ENCODE assay signal across 8 mouse cellular contexts in genomic region chr8:85456536-85456935, GRCm38 (mm10). TPM values are rescaled to one million over a fixed set of nuclear protein-coding genes. Genes with fewer than 3 reads are reported as not detected.
DNase-seq lines count a peak whose midpoint lies in the region; ATAC-seq lines count a peak whose summit lies in the region.

No protein-coding gene starts in this region.

- WGBS in liver, embryonic 11.5 days, result 10% methylated on average over 14 of the region's 14 CpGs

- H3K4me2 ChIP-seq in liver, embryonic 11.5 days, result no peak overlapping the region

- ATAC-seq in liver, embryonic 11.5 days (replicated peaks; ENCODE audit: low FRiP score), result no peak

- no peak overlapping the region for H3K4me3 ChIP-seq in liver, embryonic 11.5 days (ENCODE audit: low read depth, low read length)

- H3K9me3 ChIP-seq in liver, embryonic 11.5 days (ENCODE audit: control insufficient read depth, low read length), result no peaks in the 10 kb centered on the region

- H3K36me3 ChIP-seq in liver, embryonic 11.5 days (ENCODE audit: control insufficient read depth, insufficient read depth, low read length), result no peaks in the 10 kb centered on the region

- H3K4me1 ChIP-seq in liver, embryonic 11.5 days (replicated peaks; ENCODE audit: control insufficient read depth, insufficient read depth, low read length), result peaks cover 4% of the 10 kb centered on the region

- no peak overlapping the region for H3K27ac ChIP-seq in liver, embryonic 11.5 days (ENCODE audit: low read depth, low read length)

- H3K27me3 ChIP-seq in liver, embryonic 11.5 days (replicated peaks; ENCODE audit: control insufficient read depth, insufficient read depth, low read length), result no peaks in the 10 kb centered on the region

- no peak overlapping the region for H3K9ac ChIP-seq in liver, embryonic 11.5 days (ENCODE audit: low read depth, low read length)

- DNase-seq in 416B (ENCODE audit: low read depth) (peak; percentile 94), ES-CJ7 (ENCODE audit: low read depth, low spot score) (peak; percentile 96)
- DNase-seq in cerebellum, adult 18-20 months, result peak; percentile 67 to 68
- DNase-seq in frontal cortex, postnatal 25 days (ENCODE audit: low spot score in 2 of 2), result peak; percentile 35 to 52
- peak; percentile 44 to 67 for DNase-seq in kidney, adult 8-10 months
- peak; percentile 57 for DNase-seq in liver, embryonic 11.5 days (ENCODE audit: low spot score)
- peak; percentile 27 for DNase-seq in ovary, postnatal 36 days (ENCODE audit: low spot score)
- DNase-seq in yolk sac, embryonic 10.5 days (ENCODE audit: low spot score), result peak; percentile 68

RNA-seq across cellular contexts. Expression of gene 4921524J17Rik, which starts 23.9 kb away (rescaled TPM):
- polyA plus RNA-seq in liver, embryonic 11.5 days (2014; fragmentation: Nextera tagmentation; extraction: Ambion mirVana), result 38.3 TPM in 2 replicates

RNA-seq across cellular contexts. Expression of gene Gpt2, which starts 35.8 kb away (rescaled TPM):
- polyA plus RNA-seq in liver, embryonic 11.5 days (2014; fragmentation: Nextera tagmentation; extraction: Ambion mirVana), result 25.7 and 27.0 TPM in 2 replicates

Comparison
In these comparisons a context has a peak if more than half of its experiments do, and no peak if none do; other contexts are left out.
1. DNase-seq: peak in every context shown above with its lines; median percentile 96 in ES-CJ7; 94 in 416B; 68 in yolk sac, embryonic 10.5 days; 68 in cerebellum, adult 18-20 months; 57 in liver, embryonic 11.5 days; 56 in kidney, adult 8-10 months; 44 in frontal cortex, postnatal 25 days; 27 in ovary, postnatal 36 days.